Mouse (Mus musculus) cerebellum, adult 8-10 months (tissue): ENCODE measurements around the gene Anln.
"Not testable (repeated sequence)": the region's sequence is repeated elsewhere in the genome, so short reads cannot be mapped to it uniquely, and the experiment has no call there.

Source experiments
- DNase-seq: peaks from one replicate; pipeline ENCODE4 v3.0.0; 2022

Anln gene

GRCm38 (mm10) chr9:22314066-22314465, 74.9 kb downstream of the Anln start:
- no peak for DNase-seq

GRCm38 (mm10) chr9:22313218-22313617, 75.8 kb downstream of the Anln start:
- DNase-seq, result no peak

GRCm38 (mm10) chr9:22309651-22310050, 79.3 kb downstream of the Anln start:
- DNase-seq, result no peak

GRCm38 (mm10) chr9:22307920-22308262, 81.1 kb downstream of the Anln start:
- DNase-seq, result not testable (repeated sequence)

GRCm38 (mm10) chr9:22307156-22307919, 81.7 kb downstream of the Anln start, which contains the start of gene Zfp810:
TSS of gene Zfp810 (minus strand) at chr9:22307648.
- peak; percentile 90 for DNase-seq

- no peak for DNase-seq
Measured at GRCm38 (mm10) chr9:22306726-22307125, 82.3 kb downstream of the Anln start.

- DNase-seq, result no peak
Measured at GRCm38 (mm10) chr9:22302199-22302598, 86.8 kb downstream of the Anln start.
